Mouse (Mus musculus): Measurements from ENCODE around the gene Ccdc88c.
A peak's percentile ranks its signal among the peaks of the same experiment; 100 is the strongest.

The Ccdc88c gene

DNA sequence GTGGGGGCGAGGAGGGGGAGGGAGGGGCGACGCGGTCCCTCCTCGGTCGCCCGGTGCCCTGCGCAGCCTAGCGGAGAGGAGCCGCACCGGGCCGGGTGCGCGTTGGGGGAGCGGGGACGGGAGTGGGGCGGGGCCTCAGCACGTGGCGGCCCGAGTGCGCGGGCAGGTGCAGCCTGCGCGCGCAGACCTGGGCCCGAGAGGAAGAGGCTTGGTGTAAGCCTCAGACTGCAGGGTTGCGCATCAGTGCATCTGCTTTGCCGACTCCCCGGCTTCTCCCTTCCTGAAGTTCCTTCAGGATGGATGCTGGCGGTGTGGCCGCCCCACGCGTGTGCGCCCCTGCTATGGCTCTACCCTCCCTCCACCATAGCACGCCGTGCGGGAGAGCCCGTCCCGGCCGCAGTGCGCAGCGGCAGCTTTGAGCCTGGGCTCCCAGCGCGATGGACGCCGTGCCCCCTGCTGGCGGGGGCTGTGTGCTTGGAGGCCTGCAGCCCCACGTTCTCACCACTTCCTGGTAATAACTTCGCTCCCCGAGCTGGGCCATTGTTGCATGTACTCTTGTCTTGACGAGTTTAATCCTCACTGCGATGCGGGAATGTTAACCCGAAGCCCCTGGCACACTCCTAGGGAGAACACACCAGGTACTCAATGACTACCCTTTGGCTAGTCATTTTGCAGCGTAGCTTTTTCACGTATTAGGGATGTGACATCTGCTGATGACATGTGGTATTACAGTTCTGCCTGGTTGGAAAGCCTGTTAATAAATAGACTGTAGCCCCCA, at the start of gene Ccdc88c:
Ccdc88c (minus strand) TSS at position 103 of the 778 bp plus-strand sequence.
- DNase-seq (ENCODE audit: low spot score in 2 of 2), result peak; percentile 62 to 80

- DNase-seq (ENCODE audit: low spot score in 2 of 2), result no peak
Measured at GRCm38 (mm10) chr12:101077955-101078354, 49.1 kb upstream of the Ccdc88c start.

DNA sequence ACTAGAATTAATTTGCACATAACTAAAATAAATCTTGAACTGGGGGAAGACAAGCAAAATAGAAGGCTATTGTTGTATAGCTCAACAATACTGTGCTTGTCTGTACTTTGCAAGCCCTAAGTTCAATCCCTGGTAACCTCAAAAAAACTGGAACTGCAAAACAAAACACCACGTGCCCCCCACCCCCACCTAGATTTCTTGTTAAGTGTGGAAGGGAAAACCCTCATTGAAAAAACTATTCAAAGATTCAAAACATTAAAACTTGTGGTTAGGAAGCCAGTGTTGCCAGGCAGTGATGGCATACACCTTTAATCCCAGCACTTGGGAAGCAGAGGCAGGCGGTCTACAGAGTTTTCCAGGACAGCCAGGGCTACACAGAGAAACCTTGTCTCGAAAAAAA, 46.6 kb upstream of the Ccdc88c start:
- DNase-seq (ENCODE audit: low spot score in 2 of 2), result no peak

DNA sequence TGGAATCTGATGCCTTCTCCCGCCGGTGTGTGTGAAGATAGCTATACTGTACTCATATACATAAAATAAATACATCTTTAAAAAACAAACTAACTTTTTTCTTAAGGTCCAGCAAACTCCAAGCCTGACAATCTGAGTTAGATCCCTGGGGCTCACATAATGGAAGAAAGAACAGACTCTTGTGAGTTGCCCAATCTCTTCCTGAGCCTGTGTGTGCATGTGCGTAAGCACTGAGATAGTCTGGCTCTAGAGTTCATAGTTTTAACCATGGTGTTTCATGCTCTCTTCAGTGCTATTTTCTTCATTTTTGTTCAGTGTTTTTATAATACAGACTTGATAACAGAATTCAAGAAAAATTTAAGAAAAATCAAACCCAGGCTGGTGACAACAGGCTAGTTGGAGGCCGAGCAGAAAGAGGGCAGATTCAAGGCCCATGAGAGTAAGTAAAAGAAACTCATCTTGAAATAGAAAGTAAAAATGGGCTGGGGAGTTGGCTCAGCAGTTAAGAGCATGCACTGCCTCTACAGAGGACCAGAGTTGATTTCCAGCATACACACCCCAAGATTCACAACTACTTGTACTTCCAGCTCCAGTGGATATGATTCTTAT, 46.1 kb upstream of the Ccdc88c start:
- no peak for DNase-seq (ENCODE audit: low spot score in 2 of 2)

DNA sequence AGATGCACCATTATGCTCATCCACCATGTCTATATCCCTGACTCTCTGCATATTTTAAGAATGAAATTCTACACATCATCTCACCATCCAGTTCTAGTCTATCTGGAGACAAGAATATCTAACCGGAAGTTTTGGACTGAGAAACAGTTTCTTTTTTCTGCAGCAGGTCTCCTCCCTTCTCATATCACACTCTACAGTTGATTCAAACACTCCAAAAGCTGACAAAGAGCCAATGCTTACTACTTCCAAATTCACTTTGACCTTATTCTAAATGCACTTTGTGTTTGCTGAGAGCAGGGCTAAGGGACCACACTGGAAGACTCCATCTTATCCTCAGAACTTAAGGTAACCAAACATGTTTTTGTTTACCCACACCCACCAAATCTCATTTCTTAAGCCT, 41.0 kb upstream of the Ccdc88c start:
- DNase-seq (ENCODE audit: low spot score in 2 of 2), result no peak

GRCm38 (mm10) chr12:101066329-101066728, 37.5 kb upstream of the Ccdc88c start:
- no peak for DNase-seq (ENCODE audit: low spot score in 2 of 2)

DNA sequence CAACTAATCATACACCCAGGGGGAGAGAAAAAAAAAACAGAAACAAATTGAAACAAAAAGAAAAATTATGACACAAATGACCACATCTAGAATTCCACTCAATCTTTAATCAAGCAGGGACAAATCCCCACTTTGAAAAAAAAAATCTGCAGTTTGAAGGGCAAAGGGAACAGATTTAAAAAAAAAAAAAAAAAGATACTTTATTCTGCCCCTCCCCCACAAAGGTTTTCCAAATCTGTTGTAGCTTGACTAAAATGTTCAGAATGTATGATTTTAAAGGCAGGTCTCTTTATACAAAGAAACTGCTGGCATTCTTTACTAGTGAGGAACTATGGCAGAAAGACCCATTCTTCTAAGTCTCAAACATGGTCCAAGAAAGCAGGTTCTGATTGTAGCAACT, 11.1 kb upstream of the Ccdc88c start:
- DNase-seq (ENCODE audit: low spot score in 2 of 2), result no peak

DNA sequence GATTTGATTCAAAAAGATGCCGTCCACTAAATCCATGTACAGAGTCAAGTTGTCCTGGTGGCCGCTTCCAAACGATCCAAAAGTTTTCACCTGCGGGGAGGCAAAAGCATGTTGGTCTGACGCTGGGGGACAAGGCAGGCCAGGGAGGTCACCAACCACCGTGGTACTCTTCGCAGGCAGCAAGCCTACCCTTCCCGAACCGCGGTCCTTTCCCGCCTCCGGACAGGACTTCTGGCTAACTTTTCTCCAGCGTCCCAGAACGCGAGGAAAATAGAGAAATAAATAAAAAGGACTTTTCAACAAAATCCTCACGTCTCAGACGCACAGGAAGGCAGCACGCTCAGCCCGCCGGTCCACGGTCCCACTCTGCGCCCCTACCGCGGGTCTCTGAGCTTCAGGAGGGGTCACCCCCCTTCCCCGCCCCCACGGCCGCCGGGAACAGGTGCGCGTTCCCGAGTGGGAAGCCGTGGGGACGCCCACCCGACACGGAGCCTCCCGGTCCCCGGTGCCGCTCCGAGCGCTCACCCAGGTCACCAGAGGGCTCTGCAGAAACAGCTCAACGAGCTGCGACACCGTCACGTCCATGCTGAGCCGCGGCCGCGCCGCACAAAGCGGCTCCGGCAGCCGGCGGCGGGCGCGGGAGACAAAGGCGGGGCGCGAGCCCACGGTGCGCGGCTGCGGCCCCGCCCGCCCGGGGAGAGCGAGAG, 456 bp downstream of the Ccdc88c start:
- peak in 1 of 2 experiments; percentile 52 for DNase-seq (ENCODE audit: low spot score in 2 of 2)

- no peak for DNase-seq (ENCODE audit: low spot score in 2 of 2)
Measured at GRCm38 (mm10) chr12:101027451-101028246, 1.2 kb downstream of the Ccdc88c start.

DNA sequence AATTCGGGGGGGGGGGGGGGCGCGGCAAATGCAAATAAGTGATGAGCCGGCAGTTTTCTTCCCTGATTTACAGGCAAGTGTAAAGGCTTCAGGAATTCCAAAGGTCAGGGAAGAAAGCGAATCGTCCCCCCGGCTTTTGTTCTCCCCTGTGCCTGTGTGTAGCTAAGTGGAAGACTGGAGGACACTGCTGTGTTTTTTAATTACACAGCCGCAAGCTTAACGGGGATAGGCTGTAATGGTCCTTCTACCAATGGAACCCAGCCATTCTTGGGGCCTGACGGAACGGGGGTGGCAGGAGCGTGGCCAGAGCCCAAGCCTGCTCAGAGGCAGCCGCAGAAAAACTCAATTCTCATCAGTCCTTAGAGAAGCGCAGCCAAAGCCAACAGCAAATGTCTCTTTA, 1.9 kb downstream of the Ccdc88c start:
- no peak for DNase-seq (ENCODE audit: low spot score in 2 of 2)

- DNase-seq (ENCODE audit: low spot score in 2 of 2), result no peak
Measured at GRCm38 (mm10) chr12:101026518-101026917, 2.3 kb downstream of the Ccdc88c start.

DNA sequence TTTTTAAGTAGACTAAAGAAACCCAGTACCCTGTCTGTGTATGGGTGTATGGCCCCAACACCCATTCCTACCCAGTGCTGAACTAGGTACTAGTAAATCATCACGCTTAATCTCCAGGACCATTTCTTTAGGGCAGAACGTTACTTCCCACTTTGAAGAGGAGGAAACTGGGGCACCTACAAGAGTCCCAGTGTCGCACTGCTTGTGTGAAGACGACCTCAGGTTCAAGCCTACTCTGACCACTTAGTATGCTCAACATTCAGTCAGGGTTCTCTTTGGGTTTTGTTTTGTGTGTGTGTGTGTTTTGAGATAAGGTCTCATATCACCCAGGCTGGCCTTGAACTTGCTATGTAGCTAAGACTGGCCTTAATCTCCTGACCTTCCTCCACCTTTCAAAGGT, 2.8 kb downstream of the Ccdc88c start:
- DNase-seq (ENCODE audit: low spot score in 2 of 2), result no peak

DNA sequence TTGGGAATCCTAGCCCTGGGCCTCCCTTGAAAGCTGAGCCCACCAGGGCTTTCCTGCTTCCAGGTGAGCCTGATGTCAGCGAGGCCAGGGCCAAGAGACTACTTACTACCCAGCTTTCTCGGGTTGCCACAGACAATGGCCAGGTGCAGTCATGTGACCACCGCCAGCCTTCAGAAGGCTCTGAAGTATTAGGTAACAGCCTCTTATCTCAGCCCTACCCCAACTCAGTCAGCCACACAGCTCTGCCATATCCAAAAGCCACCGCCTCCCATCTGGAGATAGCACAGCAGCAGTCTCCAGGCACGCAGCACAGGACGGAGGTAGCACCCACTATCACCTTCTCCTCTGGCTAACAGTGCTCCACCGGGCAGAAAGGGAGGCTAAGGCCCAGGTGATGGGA, 3.5 kb downstream of the Ccdc88c start:
- DNase-seq (ENCODE audit: low spot score in 2 of 2), result no peak

- DNase-seq (ENCODE audit: low spot score in 2 of 2), result no peak
Measured at GRCm38 (mm10) chr12:101024824-101025223, 4.0 kb downstream of the Ccdc88c start.

DNA sequence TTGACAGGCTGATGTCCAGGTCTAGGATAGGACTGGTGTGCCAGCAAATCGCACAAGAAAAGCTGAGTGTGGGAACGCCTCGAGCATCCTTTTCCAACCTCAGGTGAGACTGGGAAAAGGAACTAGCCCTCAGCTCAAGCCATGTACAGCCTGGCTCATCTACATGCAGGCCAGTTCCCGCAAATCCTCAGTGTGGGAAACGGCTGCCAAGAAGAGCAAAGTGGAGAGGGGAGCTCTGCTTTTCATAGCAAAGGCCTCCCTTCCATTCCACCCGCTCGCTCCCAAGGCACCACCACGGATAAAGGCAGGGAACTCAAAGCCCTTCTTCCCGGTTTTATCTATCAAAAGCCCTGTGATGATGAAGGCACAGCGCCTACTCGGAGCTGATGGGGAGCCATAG, 5.7 kb downstream of the Ccdc88c start:
- DNase-seq (ENCODE audit: low spot score in 2 of 2), result no peak

- DNase-seq (ENCODE audit: low spot score in 2 of 2), result no peak
Measured at GRCm38 (mm10) chr12:101022353-101022752, 6.5 kb downstream of the Ccdc88c start.

- DNase-seq (ENCODE audit: low spot score in 2 of 2), result no peak
Measured at GRCm38 (mm10) chr12:101021484-101022226, 7.2 kb downstream of the Ccdc88c start.

- no peak for DNase-seq (ENCODE audit: low spot score in 2 of 2)
Measured at GRCm38 (mm10) chr12:101020210-101021015, 8.4 kb downstream of the Ccdc88c start.

- no peak for DNase-seq (ENCODE audit: low spot score in 2 of 2)
Measured at GRCm38 (mm10) chr12:101019443-101019842, 9.4 kb downstream of the Ccdc88c start.

DNA sequence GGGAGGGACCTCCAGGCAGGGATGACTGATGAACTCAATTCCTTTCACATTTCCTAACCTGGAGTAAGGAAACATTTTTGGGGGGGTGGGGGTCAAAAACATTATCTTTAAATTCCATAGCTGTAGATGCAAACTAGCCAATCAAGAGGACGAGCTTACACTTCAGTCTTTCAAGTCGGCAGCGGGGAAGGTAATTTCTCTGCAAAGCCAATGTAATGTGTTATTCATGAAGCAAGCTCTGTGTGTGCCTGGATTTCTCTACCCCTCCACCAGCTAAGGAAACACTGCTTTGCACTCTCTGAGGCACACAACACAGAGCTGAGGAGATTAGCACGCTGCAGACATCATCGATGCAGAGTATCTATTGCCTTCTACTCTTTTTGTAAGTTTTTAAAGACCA, 9.8 kb downstream of the Ccdc88c start:
- DNase-seq (ENCODE audit: low spot score in 2 of 2), result no peak

Measured in frontal cortex, postnatal 10 days (tissue).